Mouse (Mus musculus) kidney, embryonic 14.5 days (tissue): ENCODE results near the gene Inpp5f. TPM values are rescaled to one million over a fixed set of nuclear protein-coding genes. Genes with fewer than 3 reads are reported as not detected.

ENCODE experiments used
- ATAC-seq: fragments of 200-750 bp; cut with Nextera tagmentation; 2 replicates; pipeline ENCODE4 v1.8.0; 2017; ENCODE audit warnings: moderate number of reproducible peaks, mild to moderate bottlenecking, moderate TSS enrichment, moderate library complexity; ENCODE audit not compliant: low FRiP score, low TSS enrichment
- H3K27ac ChIP-seq: fragments of 300-500 bp; sonication (generic); 2 replicates; pipeline ENCODE4 v1.5.1; 2014; ENCODE audit warnings: low read depth, mild to moderate bottlenecking, low read length, moderate library complexity, mixed read lengths
- H3K27me3 ChIP-seq: fragments of 300-500 bp; sonication (generic); 2 replicates; pipeline ENCODE4 v1.6.1; 2014; ENCODE audit warnings: mild to moderate bottlenecking, low read length; ENCODE audit not compliant: control insufficient read depth, insufficient read depth
- H3K36me3 ChIP-seq: fragments of 300-500 bp; sonication (generic); 2 replicates; pipeline ENCODE4 v1.6.1; 2014; ENCODE audit warnings: low read length, mixed read lengths; ENCODE audit not compliant: control insufficient read depth, insufficient read depth
- H3K4me1 ChIP-seq: fragments of 300-500 bp; sonication (generic); 2 replicates; pipeline ENCODE4 v1.6.1; 2014; ENCODE audit warnings: low read length, mixed read lengths; ENCODE audit not compliant: control insufficient read depth, insufficient read depth
- H3K4me2 ChIP-seq: fragments of 300-500 bp; sonication (generic); replicated peaks from 2 replicates; pipeline ENCODE4 v1.6.1; 2014; ENCODE audit warnings: low read depth, mild to moderate bottlenecking, low read length
- H3K4me3 ChIP-seq: fragments of 300-500 bp; sonication (generic); 2 replicates; pipeline ENCODE4 v1.5.1; 2014; ENCODE audit warnings: mild to moderate bottlenecking, low read length
- H3K9ac ChIP-seq: fragments of 300-500 bp; sonication (generic); 2 replicates; pipeline ENCODE4 v1.6.1; 2014; ENCODE audit warnings: low read depth, mild to moderate bottlenecking, low read length, moderate library complexity
- H3K9me3 ChIP-seq: fragments of 300-500 bp; sonication (generic); 2 replicates; pipeline ENCODE4 v1.6.1; 2016; ENCODE audit warnings: low read length; ENCODE audit not compliant: control insufficient read depth
- WGBS: fragments of 180-500 bp; shearing (Covaris S2); extraction: QIAGEN DNeasy Blood & Tissue Kit; methylation state at CpG from one replicate; pipeline ENCODE4 v1.1.7; 2014; 5-methylcytosine and 5-hydroxymethylcytosine counted together
- polyA plus RNA-seq: library from polyadenylated mRNA; unstranded; fragments of >200 nt; fragmentation: Nextera tagmentation; extraction: Ambion mirVana; gene quantifications from 2 replicates; pipeline ENCODE4 v1.2.1, GENCODE M21; 2014

Gene Inpp5f
- polyA plus RNA-seq, 1 experiment from 2014 or later = 36.5 TPM

DNA sequence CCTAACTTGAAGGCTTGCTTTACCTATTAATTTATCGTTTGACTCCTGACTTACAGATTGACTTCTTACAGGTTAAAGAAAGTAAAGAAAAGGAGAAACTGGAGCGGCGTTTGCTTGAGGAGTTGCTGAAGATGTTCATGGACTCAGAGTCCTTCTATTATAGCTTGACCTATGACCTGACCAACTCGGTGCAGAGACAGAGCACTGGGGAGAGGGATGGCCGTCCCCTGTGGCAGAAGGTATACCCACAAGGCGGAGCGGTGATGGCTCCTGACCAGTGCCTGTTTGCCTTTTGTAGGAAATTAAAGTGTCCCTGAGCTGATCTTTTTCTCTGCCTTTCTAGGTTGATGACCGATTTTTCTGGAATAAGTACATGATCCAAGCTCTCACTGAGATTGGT lies 52.8 kb downstream of the Inpp5f start:
- no peaks in the 10 kb centered on the region for H3K27me3 ChIP-seq
- WGBS = 84% methylated on average over 8 of the region's 8 CpGs
- peaks cover 11% of the 10 kb centered on the region; the same call in 1 of the 2 replicates for H3K36me3 ChIP-seq
- no peak overlapping the region for H3K9ac ChIP-seq
- H3K27ac ChIP-seq = no peak overlapping the region
- no peak for ATAC-seq
- no peak overlapping the region for H3K4me2 ChIP-seq
- H3K4me3 ChIP-seq = no peak overlapping the region
- H3K9me3 ChIP-seq = no peaks in the 10 kb centered on the region
- H3K4me1 ChIP-seq = no peaks in the 10 kb centered on the region

DNA sequence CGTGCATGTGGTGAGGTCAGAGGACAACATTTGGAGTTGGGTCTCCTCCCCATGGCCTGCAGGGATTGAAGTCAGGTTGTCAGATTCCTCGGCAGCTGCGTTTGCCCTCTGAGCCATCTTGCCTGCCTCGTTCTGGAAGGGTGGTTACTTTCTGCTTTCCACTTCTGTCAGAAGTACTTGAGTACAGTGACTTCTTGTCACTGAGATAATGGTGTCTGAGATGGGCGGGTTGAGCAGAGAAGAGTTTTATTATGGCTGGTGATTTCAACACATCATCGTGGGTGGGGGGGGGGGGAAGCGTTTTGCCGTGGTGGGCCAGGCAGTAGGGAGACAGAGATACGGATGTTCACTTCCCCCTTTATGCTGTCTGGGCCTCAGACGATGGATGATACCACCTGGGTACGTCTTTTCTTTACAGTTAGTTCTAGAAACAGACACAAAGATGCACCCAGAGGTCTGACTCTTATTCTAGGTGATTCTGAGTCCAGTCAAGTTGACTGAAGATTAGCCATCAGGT lies 53.8 kb downstream of the Inpp5f start:
- H3K27me3 ChIP-seq = no peaks in the 10 kb centered on the region
- H3K9me3 ChIP-seq = no peaks in the 10 kb centered on the region
- H3K4me2 ChIP-seq = no peak overlapping the region
- H3K9ac ChIP-seq = no peak overlapping the region
- no peak overlapping the region for H3K27ac ChIP-seq
- H3K36me3 ChIP-seq = peaks cover 9% of the 10 kb centered on the region; the same call in 1 of the 2 replicates
- 84% methylated on average over 11 of the region's 11 CpGs for WGBS
- no peak overlapping the region for H3K4me3 ChIP-seq
- ATAC-seq = no peak
- no peaks in the 10 kb centered on the region for H3K4me1 ChIP-seq

DNA sequence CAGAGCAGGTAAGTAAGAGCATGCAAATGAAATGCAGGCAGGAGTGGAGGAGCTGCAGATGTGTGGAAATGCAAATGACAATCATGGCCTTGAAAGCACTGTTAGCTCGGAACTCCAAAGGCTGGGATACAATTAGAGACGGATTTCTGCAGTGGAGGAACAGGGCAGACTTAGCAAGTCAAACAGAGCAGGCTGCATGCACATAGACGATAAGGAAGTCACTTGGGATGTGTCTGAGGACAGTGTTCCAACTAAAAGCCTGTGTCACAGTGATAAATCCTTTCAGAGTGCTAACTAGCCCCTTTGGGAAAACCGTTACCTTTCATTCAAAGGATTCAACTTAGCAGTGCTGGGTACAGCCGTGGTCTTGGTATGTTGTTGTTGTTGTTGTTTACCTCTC lies 56.7 kb downstream of the Inpp5f start:
- Histone ChIP-seq H3K4me2 (no peak overlapping the region), H3K9me3 (no peaks in the 10 kb centered on the region), H3K27ac (no peak overlapping the region), H3K4me3 (no peak overlapping the region), H3K27me3 (no peaks in the 10 kb centered on the region), H3K36me3 (peaks cover 12% of the 10 kb centered on the region; the same call in 1 of the 2 replicates), H3K4me1 (0 out of 2 replicates have a peak, but pooled peaks cover 6% of the 10 kb centered on the region), H3K9ac (no peak overlapping the region)
- WGBS = 69% methylated on average over 5 of the region's 5 CpGs
- no peak for ATAC-seq

DNA sequence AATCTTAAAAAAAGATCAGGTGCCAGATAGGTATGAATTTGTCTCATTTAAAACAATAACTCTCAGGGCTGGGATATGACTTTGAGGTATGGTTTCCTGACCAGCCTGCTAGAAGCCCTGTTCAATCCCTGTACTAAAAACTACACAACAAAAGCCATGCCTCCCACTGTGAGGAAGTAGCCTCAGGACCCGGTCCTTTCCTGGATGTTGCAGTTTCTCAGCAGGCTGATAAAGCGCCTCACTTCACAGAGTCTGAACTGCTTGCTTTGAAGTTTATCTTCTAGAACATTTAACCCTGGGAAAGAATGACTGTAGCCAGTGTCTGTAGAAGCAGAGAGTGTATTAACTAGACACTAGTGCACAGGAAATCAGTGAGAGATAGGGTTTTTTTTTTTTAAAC lies 57.7 kb downstream of the Inpp5f start:
- Histone ChIP-seq H3K4me3 (no peak overlapping the region), H3K9ac (no peak overlapping the region), H3K9me3 (no peaks in the 10 kb centered on the region), H3K4me1 (0 out of 2 replicates have a peak, but pooled peaks cover 6% of the 10 kb centered on the region), H3K27ac (no peak overlapping the region), H3K27me3 (no peaks in the 10 kb centered on the region), H3K4me2 (no peak overlapping the region), H3K36me3 (peaks cover 12% of the 10 kb centered on the region; the same call in 1 of the 2 replicates)
- ATAC-seq = no peak
- WGBS = 43% methylated on average over 2 of the region's 2 CpGs

DNA sequence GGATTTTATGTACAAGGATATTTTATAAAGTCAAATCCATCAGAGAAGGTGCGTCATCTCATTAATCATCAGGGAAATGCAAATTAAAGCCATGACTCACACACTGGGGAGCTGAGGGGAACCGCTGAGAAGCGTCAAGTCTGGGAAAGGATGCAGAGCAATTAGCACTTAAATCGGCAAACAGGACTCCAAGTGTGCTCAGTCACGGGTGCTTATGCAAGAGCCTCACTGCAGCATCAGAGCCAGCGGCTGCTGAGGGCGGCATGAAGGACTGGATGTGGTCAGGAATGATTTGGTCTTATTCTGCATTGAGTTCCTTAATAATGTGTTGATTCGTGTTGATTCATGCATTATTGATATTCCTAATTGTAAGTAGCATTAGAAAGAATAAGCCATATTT lies 60.8 kb downstream of the Inpp5f start:
- H3K27ac ChIP-seq = no peak overlapping the region
- H3K9me3 ChIP-seq = no peaks in the 10 kb centered on the region
- ATAC-seq = no peak
- H3K4me1 ChIP-seq = 0 out of 2 replicates have a peak, but pooled peaks cover 6% of the 10 kb centered on the region
- H3K36me3 ChIP-seq = peaks cover 8% of the 10 kb centered on the region; the same call in 1 of the 2 replicates
- H3K9ac ChIP-seq = no peak overlapping the region
- H3K4me3 ChIP-seq = no peak overlapping the region
- no peaks in the 10 kb centered on the region for H3K27me3 ChIP-seq
- 24% methylated on average over 8 of the region's 8 CpGs for WGBS
- no peak overlapping the region for H3K4me2 ChIP-seq

DNA sequence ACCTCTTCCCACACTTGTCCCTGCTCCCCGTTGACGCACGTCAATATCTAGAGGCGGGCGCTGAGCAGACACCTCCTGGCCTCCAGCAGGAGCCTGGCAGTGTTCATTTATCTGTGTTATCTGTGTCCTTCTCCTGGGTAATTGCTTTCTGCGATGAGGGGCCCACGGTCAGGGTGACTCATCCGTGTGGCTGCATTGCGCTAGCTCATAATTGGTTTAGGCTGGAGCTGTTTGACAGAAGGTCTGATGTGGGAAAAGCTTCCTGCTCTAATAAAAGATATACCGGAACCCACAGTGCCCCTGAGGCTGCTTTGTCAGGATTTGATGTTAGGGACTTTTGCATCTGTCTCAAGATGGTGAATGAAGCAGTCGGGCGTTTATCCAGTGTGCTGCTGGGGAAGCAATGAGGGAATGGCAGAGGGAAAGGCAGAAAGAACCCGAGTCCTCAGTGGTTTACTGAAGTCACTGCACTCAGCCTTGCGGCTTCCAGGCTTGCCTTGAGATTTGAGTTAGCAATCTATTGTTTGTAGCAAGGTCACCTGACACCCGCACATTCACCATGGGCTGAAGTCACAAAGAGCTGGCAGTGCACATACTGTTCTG lies 61.4 kb downstream of the Inpp5f start:
- Histone ChIP-seq H3K4me2 (no peak overlapping the region), H3K4me1 (0 out of 2 replicates have a peak, but pooled peaks cover 6% of the 10 kb centered on the region), H3K36me3 (peaks cover 8% of the 10 kb centered on the region; the same call in 1 of the 2 replicates), H3K9ac (no peak overlapping the region), H3K27ac (no peak overlapping the region), H3K4me3 (no peak overlapping the region), H3K9me3 (no peaks in the 10 kb centered on the region), H3K27me3 (no peaks in the 10 kb centered on the region)
- peak; percentile 62; the same call in 1 of the 2 replicates for ATAC-seq
- WGBS = 23% methylated on average over 15 of the region's 15 CpGs

DNA sequence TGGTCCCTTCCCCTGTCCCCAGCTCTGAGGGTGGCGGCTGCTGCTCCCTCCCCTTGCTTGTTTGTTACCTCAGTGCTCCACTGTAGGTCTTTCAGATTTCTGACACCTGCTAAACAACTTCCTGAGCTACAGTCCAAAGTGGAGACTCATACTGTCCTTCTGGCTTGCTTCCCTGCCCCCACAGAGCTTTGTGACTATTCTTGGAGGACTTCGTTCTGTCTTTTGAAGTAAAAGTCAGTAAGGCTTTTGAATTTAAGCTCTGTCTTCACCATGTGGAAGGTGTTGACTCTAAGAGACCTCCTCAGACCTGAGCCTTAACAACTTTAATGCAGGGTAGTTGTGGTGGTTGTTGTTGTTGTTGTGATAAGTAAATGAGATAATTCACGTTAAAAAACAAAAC lies 67.4 kb downstream of the Inpp5f start:
- 70% methylated on average over 3 of the region's 3 CpGs for WGBS
- Histone ChIP-seq H3K4me1 (no peaks in the 10 kb centered on the region), H3K27me3 (no peaks in the 10 kb centered on the region)

DNA sequence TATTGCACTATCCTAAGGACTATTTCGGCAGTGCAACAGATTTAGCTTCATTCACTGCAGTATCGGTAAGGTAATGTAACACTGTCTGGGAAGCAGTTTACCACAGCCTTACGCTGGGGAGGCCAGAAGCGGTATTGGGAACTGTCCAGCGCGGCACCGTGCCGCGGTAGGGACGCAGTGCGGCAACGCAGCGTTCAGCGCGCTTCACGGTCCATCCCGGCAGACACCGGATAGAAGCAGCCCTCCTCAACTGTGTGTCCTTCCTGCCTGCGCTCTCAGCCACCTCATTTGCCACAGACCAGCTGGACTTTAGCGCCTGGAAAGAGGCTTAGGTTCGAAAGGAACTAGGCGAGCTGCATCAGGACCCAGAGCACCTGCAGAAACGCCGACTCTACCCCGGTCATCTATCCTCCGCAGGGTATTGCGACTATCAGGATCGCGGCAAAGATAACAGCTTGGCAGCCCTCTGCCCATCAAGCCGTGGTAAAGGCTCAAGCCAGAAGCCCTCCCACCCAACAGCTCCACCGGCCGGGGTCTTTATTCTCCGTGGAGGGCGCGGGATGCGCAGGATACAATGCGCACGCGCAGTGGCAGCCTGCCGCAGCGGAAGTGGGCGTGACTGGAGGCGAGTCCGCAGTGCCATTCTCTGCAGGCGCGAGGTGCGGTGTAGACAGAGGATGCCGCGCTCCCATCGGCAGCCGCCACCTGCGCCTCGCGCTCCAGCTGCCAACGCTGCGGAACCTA lies 76.9 kb downstream of the Inpp5f start:
- peak overlapping the region; percentile 44 for H3K4me3 ChIP-seq
- peak; percentile 77 for ATAC-seq
- peak overlapping the region; percentile 50 for H3K4me2 ChIP-seq
- H3K27me3 ChIP-seq = no peaks in the 10 kb centered on the region
- 0 out of 2 replicates have a peak overlapping the region, but pooled peaks have one; percentile 9 for H3K9ac ChIP-seq
- H3K9me3 ChIP-seq = peaks cover 11% of the 10 kb centered on the region
- 52% methylated on average over 56 of the region's 56 CpGs for WGBS
- no peak overlapping the region for H3K27ac ChIP-seq
- H3K4me1 ChIP-seq = no peaks in the 10 kb centered on the region
- H3K36me3 ChIP-seq = peaks cover 24% of the 10 kb centered on the region

More for the DNA sequence above, 67.4 kb downstream of the Inpp5f start:
- no peak for ATAC-seq
- Histone ChIP-seq H3K4me2 (no peak overlapping the region), H3K4me3 (no peak overlapping the region), H3K27ac (no peak overlapping the region), H3K9ac (no peak overlapping the region), H3K36me3 (peaks cover 9% of the 10 kb centered on the region; the same call in 1 of the 2 replicates), H3K9me3 (no peaks in the 10 kb centered on the region)

DNA sequence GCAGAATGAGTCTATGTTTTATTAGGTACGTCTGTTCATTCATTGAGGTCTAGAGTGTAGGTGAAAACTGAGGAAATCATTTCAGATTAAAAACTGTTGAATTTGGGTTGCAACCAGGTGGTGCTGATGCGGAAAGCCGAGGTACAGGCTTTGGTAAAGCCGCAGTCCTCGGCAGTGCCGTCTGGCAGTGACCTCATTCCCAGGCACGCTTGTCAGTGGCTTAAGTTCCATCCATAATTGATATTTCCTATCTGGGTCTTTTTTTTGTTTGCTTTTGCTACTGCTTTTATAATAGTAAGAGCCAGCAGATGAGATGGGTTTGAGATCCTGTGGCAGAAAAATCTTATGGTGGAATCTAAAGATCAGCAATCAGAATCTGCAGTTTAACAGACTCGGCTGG lies 78.2 kb downstream of the Inpp5f start:
- Histone ChIP-seq H3K36me3 (peaks cover 29% of the 10 kb centered on the region), H3K9ac (no peak overlapping the region), H3K27ac (no peak overlapping the region), H3K27me3 (no peaks in the 10 kb centered on the region), H3K4me3 (no peak overlapping the region), H3K4me2 (no peak overlapping the region), H3K4me1 (no peaks in the 10 kb centered on the region), H3K9me3 (peaks cover 11% of the 10 kb centered on the region)
- WGBS = 78% methylated on average over 8 of the region's 8 CpGs
- ATAC-seq = no peak
